Mouse (Mus musculus) cerebellum, postnatal 10 days (tissue): ENCODE results near the gene Zfp653.
"Not testable (repeated sequence)": the region's sequence is repeated elsewhere in the genome, so short reads cannot be mapped to it uniquely, and the experiment has no call there.

ENCODE experiments used
- DNase-seq, 2 experiments: peaks; one replicate each; pipeline ENCODE4 v3.0.0; 2021; ENCODE audit warnings: mixed read lengths in 2 of 2

Gene Zfp653

DNA sequence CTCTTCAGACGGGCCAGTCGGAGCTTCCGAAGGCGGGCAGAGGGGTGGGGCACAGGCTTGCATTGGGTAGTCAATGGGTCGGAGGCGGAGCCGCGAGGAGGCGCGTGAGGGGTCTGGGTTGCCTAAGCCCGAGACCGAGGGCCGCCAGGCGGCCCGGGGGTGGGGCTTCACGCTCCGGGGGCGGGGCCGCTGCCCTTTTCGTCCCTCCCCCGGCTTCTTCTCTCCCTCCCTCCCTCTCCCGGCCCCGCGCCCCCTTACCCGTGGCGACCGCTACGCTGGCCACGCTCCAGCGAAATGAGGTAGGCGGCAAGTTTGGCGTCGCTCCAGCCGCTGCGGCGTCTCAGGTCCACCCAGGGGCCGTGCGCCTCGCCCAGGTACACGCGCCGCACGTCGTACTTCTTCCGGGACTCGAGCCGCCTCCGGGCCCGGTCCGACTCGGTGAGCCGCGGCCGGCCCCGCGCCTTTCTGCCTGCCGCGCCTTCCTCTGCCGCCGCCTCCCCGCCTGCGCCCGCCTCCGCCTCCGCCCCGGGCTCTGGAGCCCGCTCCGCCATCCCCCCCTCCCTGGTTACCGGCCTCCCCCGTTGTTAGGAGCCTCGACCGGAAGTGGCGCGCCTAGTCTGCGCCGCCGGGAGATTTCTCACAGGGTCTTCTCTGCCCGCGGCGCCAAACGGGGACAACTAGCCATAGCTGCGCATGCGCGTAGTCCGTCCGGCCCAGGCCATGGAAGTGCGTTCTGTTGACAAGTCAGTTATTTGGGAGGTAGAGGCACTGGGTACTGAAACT is at the start of gene Zfp653, which contains the start of gene Gm49318:
Gene Zfp653, minus strand, starts transcription at position 586 of the 783 bp plus-strand sequence.
Gene Gm49318, minus strand, starts transcription at position 469 of the 783 bp plus-strand sequence.
- DNase-seq = peak; percentile 99

DNA sequence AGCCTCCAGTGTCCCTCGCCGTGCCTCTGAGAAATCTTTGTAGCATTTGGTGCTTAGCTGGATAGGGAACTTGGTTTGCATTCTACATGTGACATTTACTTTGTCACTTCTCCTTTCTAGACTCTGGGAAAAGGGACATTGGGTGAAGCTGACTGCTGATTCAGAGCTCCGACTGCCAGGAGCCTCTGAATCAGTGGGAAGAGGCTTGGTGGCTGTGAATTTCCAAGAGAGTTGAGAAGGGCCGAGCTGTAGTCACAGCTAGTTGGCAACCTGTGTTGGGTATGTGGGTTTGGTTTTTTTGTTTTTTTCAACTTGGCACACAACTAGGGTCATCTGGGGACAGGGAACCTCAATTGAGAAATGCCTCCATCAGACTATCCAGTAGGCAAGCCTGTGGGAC is 48.4 kb upstream of the Zfp653 start:
- DNase-seq = no peak

DNA sequence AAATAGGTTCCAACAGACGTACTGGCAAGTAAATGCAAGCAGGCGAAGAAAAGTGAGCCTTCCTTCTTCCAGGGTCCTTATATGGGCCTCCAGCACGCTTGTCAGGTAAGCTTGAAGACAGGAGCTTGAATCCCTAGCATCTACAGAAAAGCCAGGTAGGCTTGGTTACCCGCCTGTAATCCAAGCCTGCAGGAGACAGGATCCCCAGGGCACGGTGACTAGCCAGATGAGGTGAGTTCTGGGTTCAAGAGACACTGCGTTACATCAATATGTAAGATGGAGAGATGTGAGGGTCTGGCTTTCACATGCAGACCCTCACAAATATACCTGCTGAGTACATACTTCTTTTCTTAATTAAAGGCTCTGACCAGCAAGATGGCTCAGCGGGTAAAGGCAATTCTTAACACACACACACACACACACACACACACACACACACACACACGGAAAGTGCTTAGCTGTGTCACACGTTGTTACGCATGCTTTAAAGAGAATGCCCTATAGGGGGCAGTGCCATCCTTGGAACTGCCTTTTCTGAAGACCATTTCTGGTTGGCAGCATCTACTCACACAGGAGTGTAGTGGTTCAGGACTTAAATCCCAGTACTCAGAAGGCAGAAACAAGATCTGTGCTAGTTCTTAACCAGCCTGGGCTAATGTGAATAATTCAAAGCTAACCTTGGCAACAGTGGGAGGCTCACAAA is 46.7 kb upstream of the Zfp653 start:
- peak; percentile 79 to 87 for DNase-seq

DNA sequence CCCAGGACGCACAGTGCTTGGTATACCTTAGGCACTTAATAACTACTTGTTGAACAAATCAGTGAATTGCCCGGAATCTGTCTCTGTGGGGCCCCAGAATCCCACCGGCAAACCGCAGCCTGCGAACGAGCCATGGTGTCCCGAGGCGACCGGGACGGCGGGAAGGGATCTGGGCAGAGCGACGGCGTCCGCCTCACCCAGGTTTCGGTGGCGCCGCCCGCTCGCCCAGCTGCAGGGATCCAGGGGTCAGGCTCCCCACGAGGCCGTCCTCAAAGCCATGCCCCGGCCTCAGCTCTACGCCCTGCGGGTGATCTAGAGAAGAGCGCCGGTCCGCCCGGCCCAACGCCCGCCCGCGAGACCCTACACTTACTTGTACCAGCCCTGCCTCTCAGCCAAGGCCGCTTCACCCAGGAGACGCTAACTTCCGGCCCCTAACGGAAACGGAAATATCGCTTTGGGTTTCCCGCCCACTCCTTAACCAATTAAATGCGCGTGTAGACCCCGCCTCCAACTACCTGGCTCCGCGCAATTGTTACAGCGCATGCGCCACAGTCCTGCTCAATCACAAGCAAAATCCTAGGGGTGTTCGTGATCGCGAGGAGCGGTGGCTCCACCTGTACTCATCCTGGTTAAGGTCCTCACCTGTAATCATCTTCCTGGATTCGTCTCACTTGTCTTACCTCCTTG is 45.7 kb upstream of the Zfp653 start, which contains the start of gene Elof1:
Gene Elof1, minus strand, starts transcription at position 433 of the 687 bp plus-strand sequence.
- peak; percentile 95 to 97 for DNase-seq

DNA sequence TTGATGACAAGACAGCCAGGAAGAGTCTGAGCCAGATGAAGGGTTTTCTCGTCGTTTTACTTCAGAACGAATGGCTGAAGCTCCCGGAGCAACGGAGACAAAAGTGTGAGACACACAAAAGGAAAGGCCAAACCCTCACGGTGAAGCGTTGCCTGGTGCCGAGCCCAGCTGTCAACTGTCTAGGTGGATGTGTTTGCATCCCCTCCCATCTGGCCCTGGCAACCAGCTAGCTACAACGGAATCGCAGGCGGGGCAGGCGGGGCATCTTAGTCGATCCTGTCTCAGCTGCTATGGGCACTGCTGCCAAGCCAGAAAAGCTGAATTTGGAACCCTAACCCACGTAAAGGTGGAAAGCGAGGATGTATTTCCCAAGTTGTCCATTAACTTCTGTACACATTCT is 44.9 kb upstream of the Zfp653 start:
- peak; percentile 75 to 81 for DNase-seq

DNA sequence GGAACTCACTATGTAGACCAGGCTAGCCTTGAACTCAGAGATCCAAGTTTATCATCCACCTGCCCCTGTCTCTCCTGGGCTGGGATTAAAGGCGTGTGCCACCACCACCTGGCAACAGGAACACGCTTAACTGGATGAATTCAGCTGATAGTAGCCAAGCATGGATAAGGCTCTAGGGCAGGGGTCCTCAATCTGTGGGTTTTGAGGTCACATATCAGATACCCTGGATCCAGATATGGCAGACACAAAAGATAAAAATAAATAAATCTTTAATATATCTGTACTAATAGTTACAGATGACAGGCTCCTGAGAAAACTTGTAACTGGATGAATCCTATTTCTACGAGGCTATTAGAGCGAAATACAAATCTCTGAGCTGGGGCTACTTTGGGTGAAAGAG is 44.5 kb upstream of the Zfp653 start:
- no peak for DNase-seq

DNA sequence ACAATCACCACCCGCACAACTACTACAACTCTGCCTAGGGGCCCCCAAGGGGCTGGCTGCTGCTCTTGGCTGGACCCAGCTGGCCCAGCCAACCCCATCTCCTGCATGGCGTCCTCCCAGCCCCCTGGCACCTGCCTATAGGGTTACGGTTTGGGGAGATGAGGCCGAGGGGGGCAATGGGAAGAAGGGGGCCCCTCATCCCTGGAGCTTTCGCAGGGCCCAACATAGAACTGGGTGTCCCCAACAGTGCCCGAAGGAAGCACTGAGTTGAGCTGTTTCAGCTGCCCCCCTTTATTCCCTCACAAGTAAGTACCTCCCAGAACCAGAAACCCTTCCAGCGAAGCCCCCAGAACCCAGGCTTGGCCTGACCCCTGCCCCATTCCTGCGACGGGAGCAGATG is 37.0 kb upstream of the Zfp653 start:
- DNase-seq = peak in 1 of 2 experiments; percentile 7

DNA sequence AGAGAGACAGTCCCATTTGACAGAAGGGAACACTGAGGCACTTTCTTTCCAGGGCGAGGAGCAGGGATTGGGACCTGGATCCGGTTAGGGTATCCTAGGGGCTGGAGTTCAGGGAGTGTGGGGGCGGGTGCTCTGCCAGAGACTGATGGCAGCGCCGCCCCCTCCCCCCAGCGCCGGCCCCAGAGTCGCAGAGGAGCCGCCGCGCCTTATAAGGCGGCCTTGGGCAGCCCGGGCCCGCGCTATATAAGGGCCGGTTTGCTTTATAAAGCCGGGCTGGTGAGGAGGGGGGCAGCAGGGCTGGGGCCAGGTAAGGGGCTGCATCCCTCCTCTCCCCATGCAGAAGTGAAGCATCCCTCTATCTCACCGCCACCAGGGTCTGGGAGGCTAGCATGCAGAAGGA is 28.7 kb upstream of the Zfp653 start:
- DNase-seq = peak in 1 of 2 experiments; percentile 9

DNA sequence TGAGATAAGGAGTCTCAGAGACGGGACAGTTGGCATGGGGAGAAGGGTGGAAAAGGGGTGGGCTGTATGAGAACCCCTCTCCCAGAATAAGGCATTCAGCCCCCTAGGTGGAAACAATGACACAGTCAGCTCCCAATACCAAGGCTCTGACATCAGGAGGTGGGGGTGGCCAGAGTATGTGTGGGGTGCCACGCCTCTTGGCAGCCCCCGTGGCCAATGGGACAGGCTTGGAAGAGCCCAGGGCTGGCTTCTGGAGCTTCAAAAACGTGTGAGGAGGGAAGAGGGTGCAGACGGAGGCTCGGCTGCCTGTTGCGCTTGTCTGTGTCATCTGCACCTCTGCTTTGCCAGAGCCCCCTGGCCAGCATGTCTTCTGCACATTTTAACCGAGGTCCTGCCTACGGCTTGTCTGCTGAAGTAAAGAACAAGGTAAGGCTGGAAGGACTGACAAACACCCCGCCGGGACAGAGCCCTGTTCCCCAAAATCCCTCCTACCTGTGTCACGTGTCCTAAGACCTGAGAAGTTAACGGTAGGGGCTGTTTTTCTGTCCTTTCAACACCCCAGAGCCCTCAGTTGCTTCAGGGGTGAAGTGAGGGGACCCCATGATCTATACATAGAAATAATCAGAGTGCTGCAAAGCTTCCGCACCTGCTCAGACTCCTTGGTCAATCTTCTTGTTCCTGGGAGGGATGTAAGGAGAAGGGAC is 28.0 kb upstream of the Zfp653 start, which contains the start of gene Cnn1:
Gene Cnn1, plus strand, starts transcription at position 224 of the 704 bp plus-strand sequence.
- DNase-seq = peak; percentile 45 to 47

DNA sequence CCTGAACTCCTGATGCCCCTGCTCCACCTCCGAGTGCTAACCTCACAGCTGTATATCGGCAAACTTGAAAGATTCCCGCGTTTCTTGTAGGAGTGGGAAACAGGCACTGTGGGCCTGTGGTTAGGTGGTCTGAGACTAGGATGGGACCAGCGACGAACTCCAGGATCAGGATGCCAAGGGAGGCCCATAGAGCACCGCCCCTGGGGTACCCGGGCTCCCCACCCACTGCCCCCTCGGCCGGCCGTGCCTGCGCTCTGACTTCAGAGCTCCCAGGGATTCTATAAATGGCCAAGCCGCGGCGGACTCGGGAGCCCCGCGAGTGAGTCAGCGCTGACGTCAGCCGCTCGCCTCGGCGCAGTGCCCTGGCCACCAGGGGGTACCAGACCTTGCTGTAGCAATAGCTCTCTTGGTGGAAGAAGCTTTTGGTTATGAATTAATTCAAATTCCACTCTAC is 24.7 kb upstream of the Zfp653 start:
- DNase-seq = peak; percentile 91 to 92

DNA sequence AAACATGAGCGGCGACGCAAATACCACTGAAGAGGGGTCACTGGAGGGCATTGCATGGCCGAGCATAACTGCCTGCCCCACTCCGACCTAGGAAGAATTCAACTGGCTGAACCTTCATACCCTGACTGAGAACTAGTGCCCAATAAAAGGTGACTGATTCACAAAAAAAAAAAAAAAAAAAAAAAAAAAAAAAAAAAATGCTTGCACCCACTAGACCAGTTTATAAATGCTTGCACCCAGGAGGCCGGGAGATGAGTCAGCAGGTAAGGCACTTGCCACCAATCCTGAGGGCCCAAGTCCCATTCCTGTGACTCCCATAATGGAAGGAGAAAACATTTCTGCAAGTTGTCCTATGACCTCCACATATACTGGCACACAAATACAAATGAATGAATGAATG is 21.6 kb upstream of the Zfp653 start:
- no peak for DNase-seq

DNA sequence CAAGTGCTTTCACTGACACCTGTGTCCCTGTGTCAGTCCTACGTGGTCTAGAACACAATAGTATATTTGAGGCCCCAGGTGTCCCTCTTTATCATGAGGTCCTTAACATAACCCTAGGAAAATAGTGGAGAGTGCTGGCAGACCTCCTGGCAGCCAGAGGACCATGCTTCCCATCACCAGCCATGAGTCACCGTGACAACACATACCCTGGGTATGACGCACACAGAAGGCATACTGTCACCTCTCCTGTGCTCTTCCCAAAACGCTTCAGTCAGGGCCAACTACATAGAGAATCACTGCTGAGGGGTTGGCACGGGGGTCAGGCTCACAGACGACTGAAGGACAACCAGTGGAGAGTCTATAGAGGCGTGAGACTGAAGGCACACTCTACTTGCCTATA is 18.8 kb upstream of the Zfp653 start:
- no peak for DNase-seq

DNA sequence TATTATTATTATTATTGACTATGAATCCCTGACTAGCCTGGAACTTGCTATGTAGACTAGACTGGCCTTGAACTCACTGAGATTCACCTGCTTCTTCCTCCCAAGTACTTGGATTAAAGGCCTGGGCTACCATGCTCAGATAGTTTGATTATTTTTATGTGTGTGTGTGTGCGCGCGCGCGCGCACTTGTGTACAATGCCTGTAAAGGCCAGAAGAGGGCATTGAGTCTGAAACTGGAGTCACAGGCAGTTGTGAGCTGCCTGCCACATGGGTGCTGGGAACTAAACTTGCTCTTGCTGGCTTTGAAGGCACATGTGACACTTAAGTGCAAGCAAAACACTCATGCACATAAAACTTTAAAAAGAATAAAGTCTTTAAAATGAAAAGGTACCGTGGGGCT is 18.1 kb upstream of the Zfp653 start:
- DNase-seq = no peak

DNA sequence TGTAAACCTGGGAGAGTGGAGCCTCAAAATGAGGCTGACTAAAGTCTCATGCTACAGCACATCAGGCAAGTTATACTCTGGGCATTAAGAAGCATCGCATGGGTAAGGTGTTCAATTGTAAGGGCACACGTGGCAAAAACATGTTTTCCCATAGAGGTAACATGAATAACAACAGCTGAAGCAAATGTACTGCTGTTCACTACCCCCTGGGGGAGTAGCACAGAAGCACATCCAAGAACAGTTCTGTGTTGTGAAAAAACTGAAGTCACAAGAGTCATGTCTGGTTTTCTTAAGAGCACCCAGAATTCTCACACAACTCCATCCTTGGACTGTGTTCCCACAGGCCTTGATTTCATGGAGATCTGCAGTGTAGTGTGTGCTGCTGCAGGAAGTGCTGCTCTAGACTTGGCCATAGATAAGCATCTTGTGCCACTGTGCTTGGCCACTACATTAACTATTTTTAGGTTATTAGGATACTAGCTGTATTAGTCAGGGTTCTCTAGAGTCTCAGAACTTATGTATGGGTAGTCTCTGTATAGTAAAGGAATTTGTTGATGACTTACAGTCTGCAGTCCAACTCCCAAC is 15.9 kb upstream of the Zfp653 start:
- DNase-seq = no peak

DNA sequence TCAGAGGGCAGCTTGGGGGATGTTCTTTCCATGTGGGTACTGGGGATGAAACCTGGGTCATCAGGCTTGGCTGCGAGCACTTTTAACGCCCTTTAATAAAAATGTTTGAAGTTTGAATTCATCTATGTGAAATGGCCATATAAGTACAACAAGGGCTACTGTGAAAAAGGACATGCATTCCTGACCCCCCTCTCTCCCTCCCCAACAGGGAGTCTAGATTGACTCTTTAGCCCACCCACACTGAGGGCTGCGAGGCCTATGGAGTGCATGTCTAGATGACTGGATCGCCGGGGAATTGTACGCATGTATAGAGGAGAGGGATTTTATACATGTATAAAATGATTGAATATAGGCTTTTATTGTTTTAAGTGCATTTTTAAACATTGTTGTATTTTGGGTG is 14.8 kb upstream of the Zfp653 start:
- no peak for DNase-seq

DNA sequence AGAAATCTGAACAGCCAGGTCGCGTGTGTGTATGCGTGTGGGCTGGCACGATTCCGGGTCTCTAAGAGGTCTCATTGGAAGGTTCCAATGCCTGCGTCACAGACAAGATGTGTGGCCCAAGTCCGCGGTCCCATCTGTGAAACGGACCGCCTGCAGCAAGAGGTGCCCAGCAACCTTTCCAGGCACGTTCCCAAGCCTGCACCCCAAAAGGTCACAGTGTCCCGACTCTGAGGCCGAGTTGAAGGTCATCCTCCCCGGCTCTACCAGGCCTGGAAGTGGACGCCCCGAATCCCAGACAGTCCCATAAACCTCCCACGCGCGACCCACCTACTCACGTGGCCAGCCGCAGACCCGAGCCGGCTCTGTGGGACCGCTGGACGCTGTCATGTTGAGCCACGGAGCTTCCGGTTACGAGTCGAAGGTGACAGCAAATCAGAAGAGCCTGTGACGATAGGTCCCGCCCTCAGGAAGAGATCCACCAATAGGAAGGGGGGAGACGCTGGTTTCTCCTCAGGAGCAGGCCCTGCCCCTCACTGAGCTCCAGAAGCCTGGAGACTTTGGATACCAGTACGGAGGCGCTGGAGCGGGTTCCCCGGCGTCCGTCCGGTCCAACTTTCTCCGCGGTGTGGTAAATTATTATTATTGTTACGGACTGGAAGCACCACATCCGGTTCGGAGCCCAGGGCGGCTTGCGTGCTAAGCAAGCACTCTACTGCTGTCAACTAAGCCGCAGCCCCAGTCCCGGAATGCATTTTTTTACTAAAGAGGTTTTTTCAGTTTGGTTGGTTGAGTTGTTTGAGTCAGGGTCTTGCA is 14.1 kb upstream of the Zfp653 start, which contains the start of gene Ecsit:
Gene Ecsit, minus strand, starts transcription at position 417 of the 813 bp plus-strand sequence.
- peak; percentile 96 for DNase-seq

DNA sequence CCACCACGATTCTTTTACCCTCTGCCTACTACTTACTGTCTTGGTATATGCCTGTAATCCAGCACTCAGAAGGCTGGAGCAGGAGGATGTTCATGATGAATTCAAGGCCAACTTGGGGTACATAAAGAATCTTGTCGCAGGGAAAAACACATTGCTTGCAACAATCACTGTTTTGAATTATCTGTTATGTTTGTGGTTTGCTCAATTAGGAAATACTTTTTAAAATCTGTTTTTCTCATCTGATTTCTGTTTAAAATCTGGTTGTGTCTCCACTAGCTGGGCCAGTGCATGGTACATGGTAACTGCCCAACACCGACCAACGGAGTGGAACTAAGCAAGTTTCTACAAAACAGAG is 13.5 kb upstream of the Zfp653 start:
- DNase-seq = no peak

DNA sequence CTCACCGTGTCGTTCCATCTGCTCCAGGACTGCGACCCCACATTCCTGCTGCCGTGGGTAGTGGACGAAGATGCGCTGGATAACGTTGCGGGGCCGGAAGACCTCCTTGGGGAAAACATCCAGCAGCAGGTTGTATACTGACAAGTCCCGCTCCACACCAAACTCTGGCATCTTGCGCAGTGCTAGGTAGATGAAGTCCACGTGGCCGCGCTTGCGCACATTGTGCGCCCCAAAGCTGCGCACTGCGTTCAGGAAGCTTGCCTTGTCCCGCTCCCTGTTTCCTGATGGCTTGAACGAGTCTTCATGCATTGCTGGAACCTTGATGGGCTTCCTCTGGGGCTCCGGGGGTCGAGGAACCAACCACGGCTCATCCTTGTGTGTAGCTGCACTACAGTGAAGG is 5.0 kb upstream of the Zfp653 start:
- no peak for DNase-seq

DNA sequence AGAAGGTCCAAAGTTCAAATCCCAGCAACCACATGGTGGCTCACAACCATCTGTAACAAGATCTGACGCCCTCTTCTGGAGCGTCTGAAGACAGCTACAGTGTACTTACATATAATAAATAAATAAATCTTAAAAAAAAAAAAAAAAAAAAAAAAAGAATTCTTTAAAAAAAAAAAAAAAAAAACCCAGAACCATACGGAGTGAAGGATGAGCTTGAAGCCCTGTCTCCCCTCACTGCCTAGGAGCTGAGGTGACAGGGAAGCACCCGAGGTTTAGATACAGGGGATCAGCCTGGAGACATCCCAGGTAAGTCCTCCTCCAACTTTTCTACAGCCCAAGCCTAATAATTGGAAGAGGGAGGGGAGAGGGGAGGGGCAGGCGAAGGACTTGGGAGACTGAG is 4.6 kb upstream of the Zfp653 start:
- not testable (repeated sequence) for DNase-seq

DNA sequence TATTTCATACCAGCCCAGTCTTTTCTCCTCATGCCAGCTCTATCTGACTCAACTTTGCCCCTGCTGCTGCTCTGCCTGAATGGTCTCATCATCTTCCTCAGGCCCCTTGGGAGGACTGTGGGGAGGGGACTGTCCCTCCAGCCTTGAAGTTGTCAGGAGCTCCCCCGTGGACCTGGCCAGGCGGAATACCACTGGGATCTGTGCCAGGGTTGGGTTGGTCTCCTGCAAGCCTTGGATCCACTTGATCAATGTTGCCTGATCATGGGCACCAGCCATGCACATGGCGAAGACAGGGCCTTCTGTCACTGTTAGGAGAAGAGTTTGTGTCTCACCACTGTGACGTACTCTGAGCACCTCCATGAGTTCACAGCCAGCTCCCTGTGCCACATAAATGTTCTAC is 1.1 kb upstream of the Zfp653 start:
- DNase-seq = peak; percentile 52 to 59

DNA sequence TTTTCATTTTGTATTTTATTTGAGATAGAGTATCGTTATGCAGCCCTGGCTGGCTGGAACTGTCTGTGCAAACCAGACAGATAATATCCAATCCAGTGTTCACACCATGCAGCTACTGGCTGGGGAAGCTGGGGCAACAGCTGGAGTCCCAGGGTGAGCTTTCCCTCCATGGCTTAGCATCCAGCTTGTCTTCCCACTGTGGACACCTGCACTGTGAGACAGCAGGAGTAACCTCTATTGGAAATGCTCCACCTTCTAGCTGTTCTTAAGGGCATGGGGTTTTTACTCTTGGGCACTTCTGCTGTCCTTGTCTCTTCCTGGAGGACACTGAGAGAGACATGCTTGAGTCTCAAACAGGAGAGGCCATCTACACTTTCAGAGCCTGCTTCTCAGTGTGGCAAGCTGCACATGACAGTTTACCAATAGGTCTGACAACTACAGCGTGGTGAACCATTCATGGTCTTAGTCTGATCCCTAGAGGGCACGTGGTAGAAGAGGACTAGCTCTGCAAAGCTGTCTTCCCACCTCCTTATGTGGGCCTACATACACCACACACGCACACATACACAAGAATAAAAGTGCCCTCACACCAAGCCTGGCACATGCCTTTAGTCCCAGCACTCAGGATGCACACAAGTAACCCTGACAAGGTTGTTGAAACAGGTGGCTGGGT is 1.2 kb downstream of the Zfp653 start:
- DNase-seq = no peak
